Mouse (Mus musculus): ENCODE results near the gene Trem2.
"Not testable (repeated sequence)": the region's sequence is repeated elsewhere in the genome, so short reads cannot be mapped to it uniquely, and the experiment has no call there.

Gene Trem2

DNA sequence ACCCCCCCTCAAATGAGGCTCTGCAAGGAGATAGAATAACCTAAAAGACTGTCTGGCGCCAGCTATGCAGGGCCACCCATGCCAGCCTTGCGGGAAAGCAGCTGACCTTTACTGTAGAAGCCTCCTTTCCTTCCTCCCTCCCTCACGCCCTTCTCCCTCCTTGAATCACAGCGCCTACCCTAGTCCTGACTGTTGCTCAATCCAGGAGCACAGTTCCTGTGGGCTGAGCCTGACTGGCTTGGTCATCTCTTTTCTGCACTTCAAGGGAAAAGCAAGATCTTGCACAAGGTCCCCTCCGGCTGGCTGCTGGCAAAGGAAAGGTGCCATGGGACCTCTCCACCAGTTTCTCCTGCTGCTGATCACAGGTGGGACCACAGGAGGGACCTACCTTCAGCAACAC is at the start of gene Trem2:
Gene Trem2, plus strand, starts transcription at position 171 of the 400 bp plus-strand sequence.
- DNase-seq (ENCODE audit: low spot score in 2 of 2), result no peak

DNA sequence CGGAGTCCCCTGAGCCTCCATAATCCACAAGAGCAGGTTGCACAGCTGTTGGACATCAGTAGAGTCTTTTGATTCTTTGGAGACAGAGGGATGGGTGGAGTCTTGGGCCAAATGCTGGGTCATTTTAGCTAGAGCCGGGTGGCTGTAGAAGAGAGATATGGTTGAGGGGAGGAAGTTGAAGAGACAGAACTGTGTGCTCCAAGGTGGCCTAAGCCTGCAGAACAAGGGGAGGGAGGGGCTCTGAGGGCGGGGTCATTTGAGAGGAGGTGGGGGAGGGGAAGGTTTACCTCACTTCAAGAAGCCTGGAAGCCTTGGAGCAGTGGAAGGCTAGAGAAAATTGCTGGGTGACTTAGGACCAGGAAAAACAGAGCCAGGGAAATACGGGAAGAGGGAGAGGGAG is 47.0 kb upstream of the Trem2 start, which contains the start of gene Treml2:
Gene Treml2, plus strand, starts transcription at position 296 of the 400 bp plus-strand sequence.
- DNase-seq (ENCODE audit: low spot score in 2 of 2), result no peak

DNA sequence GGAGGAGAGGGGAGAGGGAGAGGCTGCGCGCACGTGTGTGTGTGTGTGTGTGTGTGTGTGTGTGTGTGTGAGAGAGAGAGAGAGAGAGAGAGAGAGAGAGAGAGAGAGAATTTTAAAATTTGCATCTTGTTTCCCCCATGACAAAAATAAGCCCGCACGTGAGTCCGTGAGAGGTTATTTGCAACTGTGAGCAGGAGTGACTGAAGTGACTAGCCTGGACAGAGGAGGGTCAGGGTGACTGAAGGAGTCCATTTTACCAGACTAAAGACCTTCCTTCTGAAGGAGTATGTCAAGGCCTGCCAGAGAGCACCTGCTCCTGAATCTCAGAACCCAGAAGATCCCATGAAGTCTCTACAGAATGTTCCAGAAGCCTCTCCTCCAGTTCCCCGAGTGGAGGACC is 46.4 kb upstream of the Trem2 start:
- no peak for DNase-seq (ENCODE audit: low spot score in 2 of 2)

- no peak for DNase-seq (ENCODE audit: low spot score in 2 of 2)
These were observed 46.0 kb upstream of the Trem2 start for GRCm38 (mm10) chr17:48300199-48300598.

- no peak for DNase-seq (ENCODE audit: low spot score in 2 of 2)
These were observed 45.3 kb upstream of the Trem2 start for GRCm38 (mm10) chr17:48300861-48301260.

GRCm38 (mm10) chr17:48301792-48302191 is 44.4 kb upstream of the Trem2 start:
- no peak for DNase-seq (ENCODE audit: low spot score in 2 of 2)

- no peak for DNase-seq (ENCODE audit: low spot score in 2 of 2)
These were observed 34.1 kb upstream of the Trem2 start for GRCm38 (mm10) chr17:48312124-48312523.

DNA sequence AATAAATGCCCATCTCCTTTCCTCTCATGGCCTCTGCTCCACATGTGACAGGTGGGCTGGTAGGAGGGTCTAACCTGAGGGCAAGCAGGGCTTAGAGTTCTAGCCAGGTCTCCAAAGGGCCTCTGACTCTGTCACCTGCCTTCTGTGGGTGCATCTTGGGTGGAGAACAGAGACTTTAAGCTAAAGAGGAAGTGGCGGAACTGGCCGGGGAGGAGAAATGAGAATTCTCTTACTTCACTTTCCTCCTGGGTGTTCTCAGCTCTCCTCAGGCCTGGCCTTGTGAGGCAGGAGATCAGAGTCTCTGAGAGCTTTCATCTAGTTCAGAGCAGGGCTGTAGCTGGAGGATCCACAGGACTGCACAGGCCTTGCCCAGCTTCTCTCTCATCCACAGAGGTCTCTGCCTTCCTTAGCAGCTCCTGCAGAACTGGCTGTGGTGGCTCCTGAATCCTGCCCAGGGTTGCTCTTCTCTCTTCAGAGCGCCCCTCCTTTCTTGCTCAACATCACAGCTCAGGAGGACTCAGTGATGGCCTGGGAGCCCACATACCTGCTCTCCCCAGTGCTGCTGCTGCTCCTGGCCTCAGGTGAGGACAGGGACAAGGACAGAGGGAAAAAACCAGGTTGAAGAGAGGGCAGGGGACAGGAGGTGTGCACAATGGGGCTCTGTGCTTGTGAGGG is 30.2 kb upstream of the Trem2 start, which contains the start of gene B430306N03Rik:
Gene B430306N03Rik, plus strand, starts transcription at position 237 of the 675 bp plus-strand sequence.
- DNase-seq (ENCODE audit: low spot score in 2 of 2), result not testable (repeated sequence)

- DNase-seq (ENCODE audit: low spot score in 2 of 2), result no peak
These were observed 27.5 kb upstream of the Trem2 start for GRCm38 (mm10) chr17:48318686-48319085.

DNA sequence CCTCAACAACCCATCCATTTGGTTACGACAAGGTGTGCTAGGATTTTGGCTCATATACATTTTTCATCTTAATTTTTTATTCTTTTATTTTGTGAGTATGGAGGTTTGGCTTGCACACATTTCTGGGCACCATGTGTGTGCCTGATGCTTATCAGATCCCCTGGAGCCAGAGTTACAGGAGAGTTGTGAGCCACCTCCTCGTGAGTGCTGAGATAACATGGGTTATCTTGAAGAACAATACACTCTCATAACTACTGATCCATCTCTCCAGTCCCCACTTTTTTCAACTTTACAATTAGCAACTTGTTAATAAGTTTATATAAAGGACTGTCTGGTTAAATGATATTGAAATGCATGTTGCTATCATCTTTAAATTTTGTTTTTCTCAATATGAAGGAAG is 24.9 kb upstream of the Trem2 start:
- no peak for DNase-seq (ENCODE audit: low spot score in 2 of 2)

DNA sequence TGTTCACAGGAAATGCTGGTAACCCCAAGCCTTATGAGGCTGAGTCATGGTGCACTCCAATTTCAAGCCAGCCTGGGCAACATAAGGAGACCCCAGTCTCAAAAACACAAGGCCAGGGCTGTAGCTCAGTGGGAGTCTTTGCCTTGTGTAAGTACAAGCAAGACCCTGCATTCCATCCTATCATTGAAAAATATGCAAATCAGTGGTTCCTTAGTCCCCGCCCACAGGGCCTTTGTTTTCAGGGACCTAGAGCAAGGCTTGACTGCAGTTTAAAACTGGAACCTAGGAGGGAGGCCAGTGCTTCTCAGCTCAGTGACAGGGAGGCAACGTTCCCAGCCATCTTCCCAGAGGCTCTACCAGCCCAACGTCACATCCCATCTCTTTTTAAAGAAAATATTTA is 23.0 kb upstream of the Trem2 start:
- no peak for DNase-seq (ENCODE audit: low spot score in 2 of 2)

DNA sequence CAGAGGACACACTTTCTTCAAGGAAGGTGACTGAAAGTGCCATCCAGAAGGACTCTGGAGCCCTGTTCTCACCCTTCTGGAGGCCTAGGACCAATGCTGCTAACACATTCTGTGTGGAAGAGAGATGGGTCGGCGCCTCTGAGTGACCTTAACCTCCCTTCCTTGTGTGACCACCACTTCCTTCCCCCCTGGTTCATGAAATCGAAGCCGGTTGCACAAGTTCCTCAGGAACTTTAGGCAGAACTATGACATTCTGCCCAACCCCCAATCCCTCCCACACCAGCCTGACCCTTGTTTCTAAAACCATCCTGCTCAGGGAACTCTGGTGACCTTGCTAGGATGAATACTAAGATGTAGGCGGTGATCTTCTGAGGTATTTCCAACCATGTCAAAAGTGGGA is 21.9 kb upstream of the Trem2 start:
- no peak for DNase-seq (ENCODE audit: low spot score in 2 of 2)

DNA sequence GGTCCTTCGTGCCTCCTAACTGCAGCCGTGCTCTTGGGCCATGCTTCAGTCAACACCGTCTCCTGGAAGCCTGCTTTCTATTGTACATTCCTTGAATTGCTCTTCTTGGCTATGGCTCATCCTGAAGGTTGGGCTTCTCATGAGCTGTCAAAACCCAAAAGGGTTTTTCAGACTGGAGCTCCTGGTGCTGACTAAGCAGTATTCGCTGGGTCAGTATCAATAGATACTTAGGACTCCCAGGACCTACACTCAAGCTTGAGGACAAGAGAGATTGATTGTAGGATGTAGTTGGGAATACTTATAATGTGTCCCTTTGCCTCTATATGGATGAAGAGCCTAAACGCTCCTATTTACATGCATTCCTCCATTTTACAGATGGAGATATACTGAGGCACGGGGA is 21.1 kb upstream of the Trem2 start:
- no peak for DNase-seq (ENCODE audit: low spot score in 2 of 2)

GRCm38 (mm10) chr17:48325638-48326037 is 20.6 kb upstream of the Trem2 start:
- DNase-seq (ENCODE audit: low spot score in 2 of 2), result no peak

- DNase-seq (ENCODE audit: low spot score in 2 of 2), result no peak
These were observed 19.5 kb upstream of the Trem2 start for GRCm38 (mm10) chr17:48326656-48327055.

GRCm38 (mm10) chr17:48332524-48332923 is 13.7 kb upstream of the Trem2 start:
- DNase-seq (ENCODE audit: low spot score in 2 of 2), result no peak

- DNase-seq (ENCODE audit: low spot score in 2 of 2), result no peak
These were observed 12.0 kb upstream of the Trem2 start for GRCm38 (mm10) chr17:48334186-48334585.

GRCm38 (mm10) chr17:48336857-48337256 is 9.3 kb upstream of the Trem2 start:
- peak; percentile 48 to 81 for DNase-seq (ENCODE audit: low spot score in 2 of 2)

GRCm38 (mm10) chr17:48340267-48340666 is 5.9 kb upstream of the Trem2 start:
- DNase-seq (ENCODE audit: low spot score in 2 of 2), result no peak

DNA sequence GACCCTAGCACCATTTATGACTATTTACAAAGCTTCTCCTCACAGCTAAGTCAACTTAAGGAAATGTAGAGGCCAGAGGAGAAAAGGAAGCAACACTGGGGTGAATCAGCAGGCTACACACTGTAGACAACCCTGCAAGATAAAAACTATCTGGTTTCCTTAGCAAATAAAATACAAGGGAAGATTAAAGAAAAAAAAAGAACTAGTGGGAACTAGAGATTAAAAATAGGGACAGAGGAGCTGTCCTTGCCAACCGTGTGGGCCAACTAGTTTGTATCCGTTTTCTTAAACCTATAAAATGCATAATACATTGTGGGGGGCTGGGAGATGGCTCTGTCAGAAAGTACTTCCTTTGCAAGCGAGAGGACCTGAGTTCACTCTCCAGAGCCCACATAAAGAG is 4.3 kb upstream of the Trem2 start:
- DNase-seq (ENCODE audit: low spot score in 2 of 2), result no peak

- DNase-seq (ENCODE audit: low spot score in 2 of 2), result no peak
These were observed 3.1 kb upstream of the Trem2 start for GRCm38 (mm10) chr17:48343065-48343464.

DNA sequence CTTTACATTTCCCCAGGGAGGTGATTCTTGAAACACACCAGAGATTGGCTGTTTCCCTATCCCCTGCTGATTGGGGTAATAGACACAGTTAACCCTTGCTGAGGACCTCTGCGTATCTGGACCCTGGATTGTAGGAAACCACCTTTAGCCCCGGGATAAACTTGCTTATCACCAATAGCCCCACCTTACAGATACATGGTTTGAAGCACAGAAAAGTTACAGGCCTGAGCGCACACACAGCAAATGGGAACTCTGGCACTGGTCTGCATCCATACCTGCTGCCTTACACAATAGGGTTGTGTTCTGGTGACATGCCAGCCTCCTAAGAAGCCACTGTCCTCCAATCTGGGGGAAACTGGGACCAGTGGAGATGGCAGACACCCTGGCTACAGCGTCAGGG is 377 bp upstream of the Trem2 start:
- DNase-seq (ENCODE audit: low spot score in 2 of 2), result no peak

DNA sequence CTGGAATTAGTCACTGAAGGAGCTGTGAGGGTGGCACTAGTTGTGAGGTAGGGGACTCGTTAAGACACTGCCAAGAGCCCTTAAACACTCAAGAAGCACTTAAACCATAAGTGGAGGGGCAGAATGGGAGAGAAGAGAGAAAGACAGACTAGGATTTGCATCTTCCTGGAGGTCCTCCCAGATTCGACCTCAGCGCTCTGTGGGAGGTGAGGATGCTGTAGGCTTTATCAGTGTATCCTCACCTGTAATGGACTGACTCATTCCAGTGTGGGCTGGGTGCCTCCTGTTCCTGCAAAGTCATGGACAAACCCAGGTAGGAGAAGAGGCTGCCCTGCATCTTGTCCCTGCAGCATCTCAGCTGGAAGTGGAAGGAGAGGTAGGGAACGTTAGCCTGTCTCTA is 633 bp downstream of the Trem2 start:
- no peak for DNase-seq (ENCODE audit: low spot score in 2 of 2)

GRCm38 (mm10) chr17:48347287-48347686 is 1.1 kb downstream of the Trem2 start:
- no peak for DNase-seq (ENCODE audit: low spot score in 2 of 2)
